Mouse (Mus musculus) testis, postnatal 14 days (tissue): ENCODE measurements around the gene Pacsin1.
"Not testable (repeated sequence)": the region's sequence is repeated elsewhere in the genome, so short reads cannot be mapped to it uniquely, and the experiment has no call there.

Source experiments
- DNase-seq: peaks from one replicate; pipeline ENCODE4 v3.0.0; 2021; ENCODE audit warnings: low spot score

Gene Pacsin1

DNA sequence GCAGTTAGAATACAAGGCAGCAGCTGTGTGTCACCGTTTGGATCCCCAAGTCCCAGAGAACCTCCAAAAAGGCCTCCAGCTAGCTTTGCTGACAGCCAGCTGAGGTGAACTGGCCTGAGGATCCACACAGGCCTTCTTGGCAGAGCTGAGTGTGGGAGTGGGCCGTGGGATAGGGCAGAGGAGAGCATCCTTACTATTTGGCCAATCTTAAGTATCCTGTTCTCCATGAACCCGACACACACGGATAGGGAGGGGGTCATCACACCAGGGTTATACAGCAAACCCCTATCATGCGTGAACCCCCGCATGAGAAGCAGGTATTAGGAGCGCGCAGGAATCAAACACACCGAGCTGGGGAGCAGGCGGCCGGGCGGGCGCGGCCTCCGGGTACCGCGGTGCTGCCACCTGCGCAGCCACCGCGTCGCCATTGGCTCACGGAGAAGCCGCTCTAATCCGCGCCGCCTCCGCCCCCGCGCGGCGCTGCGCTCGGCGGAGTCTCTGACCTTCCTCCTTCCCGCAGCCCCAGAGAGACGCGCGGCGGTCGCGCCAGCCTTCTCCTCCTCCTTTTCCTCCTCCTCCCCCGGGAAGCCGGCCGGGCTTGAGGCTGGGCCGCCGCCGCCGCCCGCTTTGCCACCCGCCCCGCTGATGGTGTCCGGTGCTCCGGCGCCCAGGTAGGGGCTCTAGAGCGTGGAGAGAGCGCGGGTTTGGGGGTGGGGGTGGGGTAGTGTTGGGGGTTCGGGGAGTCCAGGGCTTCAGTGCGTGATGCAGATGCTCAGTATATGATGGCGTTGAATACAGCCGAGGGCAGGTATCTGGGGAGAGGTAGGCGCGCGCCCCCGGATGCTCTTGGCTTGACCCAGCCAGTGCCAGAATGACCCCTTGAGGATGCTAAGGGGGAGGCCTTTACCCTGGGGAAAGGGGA is at the start of gene Pacsin1:
Gene Pacsin1, plus strand, starts transcription at position 421 of the 922 bp plus-strand sequence.
- no peak for DNase-seq

- no peak for DNase-seq
Measured at GRCm38 (mm10) chr17:27609576-27609975, 45.7 kb upstream of the Pacsin1 start.

DNA sequence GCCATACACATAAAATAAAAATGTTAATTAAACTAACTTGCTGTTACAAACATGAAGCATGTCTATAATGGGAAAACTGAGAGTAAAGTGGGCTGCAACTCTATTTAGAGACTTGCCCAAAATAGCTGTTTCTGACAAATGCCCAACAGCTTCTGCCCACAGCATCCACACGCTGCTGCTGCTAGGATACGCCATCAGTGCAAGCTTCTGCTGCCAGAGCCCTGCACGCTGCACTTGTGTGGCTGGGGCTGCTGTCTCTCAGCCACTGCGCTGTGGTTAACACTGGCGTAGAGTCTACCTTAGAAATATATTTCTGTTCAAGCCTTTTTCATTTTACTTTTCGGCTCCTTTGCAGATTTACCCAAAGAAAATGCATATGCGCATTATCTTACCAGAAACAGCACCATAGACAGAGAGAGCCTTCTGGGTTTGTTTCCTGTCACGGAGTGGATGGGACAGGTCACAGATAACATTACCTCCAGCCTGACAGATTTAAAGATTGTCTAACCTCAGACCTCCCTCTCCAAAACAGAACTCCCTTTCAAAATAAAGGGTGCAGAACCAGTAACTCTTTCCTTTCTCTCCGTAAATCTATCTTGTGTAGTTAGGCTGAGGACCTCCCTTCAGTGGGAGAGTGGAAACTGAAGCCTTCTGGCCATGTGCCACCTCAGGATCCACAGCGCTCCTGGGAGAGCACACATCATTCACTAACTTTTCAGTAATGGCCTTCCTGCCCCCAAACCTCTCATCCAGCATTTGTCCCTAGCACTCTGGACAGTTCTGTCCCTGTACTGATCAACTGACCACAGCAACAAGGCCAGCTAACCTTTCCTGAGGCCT is 44.4 kb upstream of the Pacsin1 start:
- DNase-seq: no peak

DNA sequence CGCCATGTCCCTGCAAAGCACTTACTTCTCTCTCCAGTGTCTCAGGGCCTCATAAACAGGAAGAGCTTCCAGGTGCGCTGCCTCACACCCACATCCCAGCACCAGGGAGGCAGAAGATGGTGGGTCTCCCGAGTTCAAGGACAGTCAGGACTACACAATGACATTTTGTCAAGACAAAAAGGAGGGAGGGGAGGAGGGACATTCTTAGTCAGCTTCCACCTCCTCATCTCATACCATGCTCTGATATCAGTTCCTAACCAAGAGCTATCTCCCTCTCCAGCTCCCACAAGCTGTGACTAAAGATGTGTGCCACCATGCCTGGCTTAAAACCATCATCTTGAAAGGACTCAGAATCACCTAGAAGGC is 43.8 kb upstream of the Pacsin1 start:
- DNase-seq: no peak

DNA sequence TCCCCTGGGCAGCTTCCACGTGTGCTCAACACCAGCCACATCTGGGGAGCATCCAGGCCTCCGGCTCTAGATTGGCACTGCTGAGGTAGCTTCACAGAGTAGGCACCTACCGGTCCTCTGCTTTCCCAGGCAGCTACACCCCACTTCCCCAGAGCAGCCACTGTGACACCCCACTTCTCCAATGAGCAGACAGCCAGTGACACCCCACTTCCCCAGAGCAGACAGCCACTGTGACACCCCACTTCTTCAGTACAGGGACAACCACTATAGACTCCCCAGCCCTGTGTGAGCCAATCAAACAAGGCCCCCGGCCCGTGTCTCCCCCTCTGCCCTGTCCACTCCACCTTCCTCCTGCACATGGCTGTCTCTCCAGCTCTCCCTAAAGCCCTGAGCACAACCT is 43.3 kb upstream of the Pacsin1 start:
- DNase-seq: no peak

GRCm38 (mm10) chr17:27613016-27613415 is 42.3 kb upstream of the Pacsin1 start:
- DNase-seq: no peak

DNA sequence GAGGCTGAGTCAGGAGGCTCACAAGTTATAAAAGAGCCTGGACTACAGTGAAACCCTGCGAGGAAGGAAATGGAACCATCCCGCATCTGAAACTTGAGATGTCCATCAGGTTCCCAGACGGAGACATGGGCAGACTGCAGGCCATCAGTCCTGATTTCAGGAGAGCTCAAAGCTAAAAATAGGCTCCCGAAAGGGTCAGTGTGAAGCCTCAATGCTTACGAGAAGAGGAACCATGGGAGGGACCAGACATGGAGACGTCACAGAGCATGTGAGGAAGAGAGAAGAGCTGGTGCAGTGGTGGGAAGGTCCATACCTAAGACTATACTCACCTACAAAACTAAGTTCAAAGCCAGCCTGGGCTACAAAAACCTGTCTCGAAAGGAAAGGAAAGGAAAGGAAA is 39.9 kb upstream of the Pacsin1 start:
- DNase-seq: no peak

DNA sequence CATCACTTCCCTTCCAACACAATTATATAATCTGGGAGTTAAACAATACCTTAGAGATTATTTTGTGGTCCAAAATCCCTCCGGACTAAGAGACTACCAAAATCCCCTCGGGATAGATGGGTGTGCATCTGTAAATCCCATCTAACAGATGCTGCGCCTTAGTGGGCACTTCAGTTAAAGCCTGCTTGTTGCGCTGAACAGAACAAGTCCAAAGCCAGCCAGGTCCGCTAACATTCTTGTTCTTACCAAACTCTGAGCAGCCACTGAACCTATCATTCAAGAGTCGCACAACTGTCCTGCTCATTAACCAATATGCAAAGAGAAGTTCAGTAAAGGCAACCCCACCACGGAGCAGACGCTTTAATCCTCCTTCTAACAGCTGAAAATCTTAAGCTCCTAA is 34.1 kb upstream of the Pacsin1 start:
- no peak for DNase-seq

GRCm38 (mm10) chr17:27621705-27622531 is 33.4 kb upstream of the Pacsin1 start:
- DNase-seq: no peak

DNA sequence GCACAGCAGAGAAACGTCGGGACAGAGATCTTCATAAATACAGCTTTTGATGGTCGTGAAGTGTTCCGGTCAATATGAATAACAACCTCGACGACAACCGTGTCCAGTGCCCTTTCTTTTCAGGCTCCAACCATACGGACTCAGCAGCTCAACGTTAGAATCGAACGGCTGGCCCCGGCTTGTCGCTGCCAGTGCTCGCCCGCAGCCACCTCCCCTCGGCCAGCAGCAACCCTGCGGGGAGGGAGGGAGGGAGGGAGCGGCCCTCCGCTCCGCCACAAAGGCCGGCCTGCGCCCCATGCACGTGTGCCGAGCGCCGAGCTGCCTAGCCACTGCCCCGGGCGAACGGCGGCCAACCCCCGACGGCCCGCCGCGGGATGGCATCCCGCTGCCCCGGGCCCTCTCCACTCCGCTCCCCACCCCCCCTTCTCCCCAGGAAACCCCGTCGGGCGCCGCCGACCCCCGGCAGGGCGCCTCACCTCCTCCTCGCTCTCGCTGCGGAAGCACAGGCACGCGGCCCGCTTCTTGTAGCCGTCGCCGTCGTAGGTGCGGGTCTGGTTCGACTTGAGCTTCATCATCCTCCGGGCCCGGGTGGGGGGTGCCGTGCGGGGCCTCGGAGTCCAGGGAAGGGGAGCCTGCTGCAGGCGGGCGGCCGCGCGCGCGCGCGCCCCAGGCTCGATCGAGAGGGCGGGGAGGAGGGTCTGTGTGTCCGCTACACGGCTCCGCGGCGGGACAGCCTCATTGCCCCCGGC is 32.5 kb upstream of the Pacsin1 start:
- peak; percentile 82 for DNase-seq

DNA sequence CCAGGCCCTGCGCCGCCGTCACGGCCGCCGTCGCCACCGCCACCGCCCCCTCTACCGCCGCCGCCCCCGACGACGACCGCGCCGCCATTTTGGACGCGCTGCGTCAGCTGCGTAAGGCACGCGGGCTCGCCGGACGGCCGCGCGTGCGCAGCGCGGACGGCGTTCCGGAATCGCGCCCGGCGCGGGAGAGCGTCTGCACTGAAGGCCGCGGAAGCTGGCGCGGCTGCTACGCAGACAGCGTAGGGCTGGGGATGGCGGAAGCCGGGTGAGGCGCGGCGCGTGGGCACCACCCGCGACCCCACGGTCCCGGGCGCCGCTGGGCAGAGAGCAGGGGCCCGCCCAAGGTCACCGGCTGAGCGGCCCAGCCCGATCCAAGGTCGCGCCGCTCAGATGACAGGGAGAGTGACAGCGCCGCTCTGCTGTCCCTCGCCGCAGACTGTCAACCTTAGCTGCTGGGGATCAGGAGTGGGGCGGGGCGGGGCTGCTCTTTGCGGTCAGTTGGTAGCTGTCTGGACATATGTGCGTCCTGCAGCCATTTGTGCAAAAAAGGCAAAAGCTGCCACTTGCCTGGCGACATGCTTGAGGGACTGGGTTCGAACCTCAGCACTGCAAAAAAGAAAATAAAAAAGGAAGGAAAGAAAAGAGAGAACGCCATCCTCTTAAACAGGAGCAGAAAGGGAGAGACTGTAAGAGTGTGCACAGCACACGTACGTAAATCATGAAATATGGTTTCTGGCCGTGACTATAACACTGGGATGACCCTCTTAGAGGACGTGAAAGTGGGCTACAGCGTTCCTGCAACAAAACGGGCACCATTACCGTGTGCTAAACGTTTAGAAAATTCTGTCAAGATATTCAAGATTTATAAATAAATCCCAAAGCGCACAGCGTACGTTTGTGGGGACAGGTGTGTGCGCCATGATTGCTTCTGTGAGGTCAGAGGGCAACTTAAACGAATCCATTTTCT is 31.7 kb upstream of the Pacsin1 start, which contains the start of gene Nudt3:
Gene Nudt3, minus strand, starts transcription at position 136 of the 967 bp plus-strand sequence.
- peak; percentile 91 for DNase-seq

DNA sequence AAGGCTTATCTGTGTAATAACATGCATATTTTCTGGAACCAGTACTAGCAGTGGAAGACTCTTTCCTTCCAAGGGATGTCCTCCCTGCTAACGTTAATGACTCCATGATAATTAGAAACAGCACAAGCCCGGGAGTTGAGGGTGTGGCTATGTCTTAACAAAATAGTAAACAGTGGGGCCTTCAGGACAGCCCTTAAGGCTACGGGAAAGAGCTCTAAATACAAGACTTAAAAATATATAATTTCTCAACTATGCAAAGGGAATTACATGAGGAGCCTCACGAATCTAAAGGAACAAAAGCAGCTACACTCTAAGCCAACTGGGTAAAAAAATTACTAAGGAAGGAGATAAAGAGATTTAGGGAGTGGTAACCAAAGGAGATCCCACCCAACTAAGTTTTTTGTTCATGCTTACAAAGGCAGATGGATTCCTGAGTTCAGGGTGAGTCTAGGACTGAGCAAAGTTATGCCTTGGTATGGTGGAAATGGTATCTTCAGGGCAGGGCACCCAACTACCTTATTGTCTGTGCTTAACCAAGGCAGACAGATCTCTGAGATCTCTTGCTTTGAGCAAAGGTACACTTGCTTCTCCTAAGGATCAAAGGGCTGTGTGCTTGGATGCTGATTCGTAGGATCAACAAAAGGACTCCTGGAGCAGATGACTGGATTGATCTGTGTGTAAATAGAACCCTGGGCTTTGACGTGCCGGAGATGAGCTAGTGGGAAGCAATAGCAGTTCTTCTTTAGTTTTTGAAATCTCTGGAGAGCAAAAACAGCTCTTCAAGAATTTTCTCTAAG is 29.7 kb upstream of the Pacsin1 start:
- DNase-seq: no peak

DNA sequence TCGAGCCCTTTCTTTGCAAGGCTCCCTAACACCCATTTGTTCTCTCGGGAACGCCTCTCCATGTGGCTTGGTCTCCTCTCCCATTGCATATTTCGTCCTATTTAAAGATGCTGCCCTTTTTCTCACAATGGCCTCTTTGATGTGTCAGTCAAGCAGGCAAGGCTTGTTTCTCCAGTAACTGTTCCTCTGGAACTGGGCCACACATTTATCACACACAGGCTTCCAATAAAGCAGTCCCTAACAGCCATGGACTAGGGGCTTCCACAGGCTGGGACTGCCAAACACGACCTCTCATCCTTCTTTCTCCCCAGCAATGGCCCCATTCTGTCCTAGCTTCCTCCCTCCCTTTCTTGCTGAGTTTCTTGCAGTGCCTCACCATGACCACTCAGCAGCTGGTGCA is 28.6 kb upstream of the Pacsin1 start:
- no peak for DNase-seq

DNA sequence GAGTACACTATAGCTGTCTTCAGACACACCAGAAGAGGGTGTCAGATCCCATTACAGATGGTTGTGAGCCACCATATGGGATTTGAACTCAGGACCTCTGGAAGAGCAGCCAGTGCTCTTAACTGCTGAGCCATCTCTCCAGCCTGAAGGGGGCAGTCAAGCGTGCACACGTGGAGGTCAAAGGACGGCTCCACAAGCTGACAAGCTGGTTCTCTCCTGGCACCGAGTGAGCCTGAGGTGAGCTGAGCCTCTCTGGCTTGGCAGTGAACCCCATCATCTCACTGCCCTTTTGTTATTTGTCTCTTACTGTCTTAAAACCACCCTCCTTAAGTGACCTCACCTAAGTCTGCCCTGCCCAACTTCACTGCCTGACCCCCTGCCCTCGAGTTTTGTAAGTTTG is 27.9 kb upstream of the Pacsin1 start:
- no peak for DNase-seq

- DNase-seq: no peak
Measured at GRCm38 (mm10) chr17:27628376-27628775, 26.9 kb upstream of the Pacsin1 start.

- peak; percentile 55 for DNase-seq
Measured at GRCm38 (mm10) chr17:27629249-27630020, 25.9 kb upstream of the Pacsin1 start.

- DNase-seq: peak; percentile 91
Measured at GRCm38 (mm10) chr17:27634871-27635574, 20.3 kb upstream of the Pacsin1 start, which contains the start of gene RPS10-NUDT3. Gene RPS10-NUDT3 (minus strand): TSS chr17:27635222.

DNA sequence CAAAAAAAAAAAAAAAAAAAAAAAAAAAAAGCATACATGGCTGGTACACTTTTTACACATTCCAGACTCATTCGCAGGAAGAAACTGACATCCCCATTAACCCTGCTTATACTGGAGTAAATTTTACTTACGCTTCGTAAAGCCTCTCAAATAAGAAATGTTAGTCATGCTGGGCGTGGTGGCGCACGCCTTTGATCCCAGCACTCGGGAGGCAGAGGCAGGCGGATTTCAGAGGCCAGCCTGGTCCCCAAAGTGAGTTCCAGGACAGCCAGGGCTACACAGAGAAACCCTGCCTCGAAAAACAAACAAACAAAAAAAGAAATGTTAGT is 19.8 kb upstream of the Pacsin1 start:
- not testable (repeated sequence) for DNase-seq
